9 mouse cellular contexts compared by ENCODE assay signal in the genomic region with DNA sequence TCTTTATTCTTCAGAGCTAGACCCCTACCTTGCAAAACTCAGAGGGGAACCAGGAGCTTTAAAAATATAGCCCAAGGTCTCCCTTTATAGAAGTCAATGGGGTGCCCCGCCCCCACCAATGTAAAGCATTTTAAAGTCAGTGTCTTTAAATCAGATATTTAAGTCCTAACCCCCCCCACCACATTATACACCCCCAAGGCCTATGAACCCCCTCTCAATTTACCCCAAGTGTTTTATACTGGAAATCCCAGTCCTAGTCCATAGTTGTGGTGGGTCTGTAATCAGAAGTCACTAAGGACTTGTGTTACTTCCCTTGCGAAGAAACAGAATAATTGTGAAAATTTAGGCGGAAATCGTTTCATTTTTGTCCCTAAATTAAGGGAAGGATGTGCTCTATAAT. TPM values are rescaled to one million over a fixed set of nuclear protein-coding genes. Genes with fewer than 3 reads are reported as not detected.
DNase-seq lines count a peak whose midpoint lies in the region; ATAC-seq and TF ChIP-seq lines count a peak whose summit lies in the region.
"Had no signal": no experiment of that assay in that cellular context is flagged by ENCODE, and none has a peak within 500 bp of the region (broad histone marks: within the 10 kb centered on the region; RNA-seq: fewer than 3 reads in every experiment).

No protein-coding gene starts in this region.

- ATAC-seq in limb, embryonic 13.5 days (ENCODE audit: low FRiP score, low read depth) = no peak
- ATAC-seq in stomach, embryonic 14.5 days (ENCODE audit: insufficient number of reproducible peaks, insufficient read depth, low FRiP score, low read depth) = no peak

- no peak for DNase-seq in gastrocnemius, adult 2 months
- DNase-seq in gastrocnemius, postnatal 14 days = no peak
- peak; percentile 61 to 62 for DNase-seq in B cell, adult 2 months
- no peak for DNase-seq in forebrain, embryonic 10.5 days (ENCODE audit: extremely low spot score, low spot score)
- no peak for DNase-seq in ovary, adult 18-20 months (ENCODE audit: low spot score)
- DNase-seq in layer of hippocampus, adult 9-11 months = no peak

- no peaks in the 10 kb centered on the region for H3K9me3 ChIP-seq in forebrain, embryonic 10.5 days
- H3K9me3 ChIP-seq in limb, embryonic 13.5 days = no peaks in the 10 kb centered on the region
- no peaks in the 10 kb centered on the region for H3K9me3 ChIP-seq in stomach, embryonic 14.5 days (ENCODE audit: control insufficient read depth, low read depth, low read length)

- 26% methylated on average over 4 of the region's 4 CpGs for WGBS in forebrain, embryonic 10.5 days
- WGBS in limb, embryonic 13.5 days = 21% methylated on average over 4 of the region's 4 CpGs
- 24% methylated on average over 4 of the region's 4 CpGs for WGBS in stomach, embryonic 14.5 days

- no peaks in the 10 kb centered on the region for H3K36me3 ChIP-seq in forebrain, embryonic 10.5 days (replicated peaks)
- H3K36me3 ChIP-seq in limb, embryonic 13.5 days = no peaks in the 10 kb centered on the region
- H3K36me3 ChIP-seq in stomach, embryonic 14.5 days (ENCODE audit: control insufficient read depth, insufficient read depth, low read length) = no peaks in the 10 kb centered on the region

- no peak for TF ChIP-seq CTCF in gastrocnemius, adult 2 months (IDR thresholded peaks at IDR 0.05)

- intact Hi-C loops in gastrocnemius, adult 2 months (cut with DNase I) = loop anchor here (2.0 to 10.0 kb wide), 4 partner anchors 53 to 306 kb away; partner anchors contain the start of genes Hist1h1e, Hist1h2ac, Hist1h2bc and Hist1h3e
- intact Hi-C loops in gastrocnemius, postnatal 14 days (cut with DNase I; ENCODE audit: low total_unique reads) = no loop called here

- peak overlapping the region; percentile 96 for H3K4me3 ChIP-seq in gastrocnemius, adult 2 months
- H3K4me3 ChIP-seq in forebrain, embryonic 10.5 days = peak overlapping the region; percentile 66
- peak overlapping the region; percentile 64 for H3K4me3 ChIP-seq in limb, embryonic 13.5 days
- H3K4me3 ChIP-seq in stomach, embryonic 14.5 days (ENCODE audit: low read depth, low read length) = peak overlapping the region; percentile 63

- peak overlapping the region; percentile 96 for H3K27ac ChIP-seq in gastrocnemius, adult 2 months
- H3K27ac ChIP-seq in forebrain, embryonic 10.5 days = peak overlapping the region; percentile 96
- peak overlapping the region; percentile 98 for H3K27ac ChIP-seq in limb, embryonic 13.5 days
- peak overlapping the region; percentile 99 for H3K27ac ChIP-seq in stomach, embryonic 14.5 days (ENCODE audit: low read length)

- no peaks in the 10 kb centered on the region for H3K27me3 ChIP-seq in forebrain, embryonic 10.5 days (ENCODE audit: poor library complexity, severe bottlenecking)
- H3K27me3 ChIP-seq in limb, embryonic 13.5 days = no peaks in the 10 kb centered on the region
- no peaks in the 10 kb centered on the region for H3K27me3 ChIP-seq in stomach, embryonic 14.5 days (ENCODE audit: control insufficient read depth, insufficient read depth, low read length)
- H3K27me3 ChIP-seq: Patski had no signal

- H3K4me2 ChIP-seq in limb, embryonic 13.5 days (replicated peaks) = peak overlapping the region; percentile 95
- peak overlapping the region; percentile 91 for H3K4me2 ChIP-seq in stomach, embryonic 14.5 days (replicated peaks; ENCODE audit: low read depth, low read length)

- peak overlapping the region; percentile 89 for H3K9ac ChIP-seq in limb, embryonic 13.5 days
- peak overlapping the region; percentile 92; the same call in 1 of the 2 replicates for H3K9ac ChIP-seq in stomach, embryonic 14.5 days (replicated peaks; ENCODE audit: low read depth, low read length)

- H3K4me1 ChIP-seq in forebrain, embryonic 10.5 days = peaks cover 31% of the 10 kb centered on the region
- peaks cover 13% of the 10 kb centered on the region for H3K4me1 ChIP-seq in limb, embryonic 13.5 days
- H3K4me1 ChIP-seq in stomach, embryonic 14.5 days (ENCODE audit: control insufficient read depth, insufficient read depth, low read length) = peaks cover 17% of the 10 kb centered on the region; the same call in 1 of the 2 replicates

RNA-seq across cellular contexts. Expression of gene Hist1h1c, which starts 0.6 kb away (rescaled TPM):
- 100 to 1,000 TPM; 135 to 164 TPM for total RNA-seq in gastrocnemius, adult 2 months (2021)
- total RNA-seq in gastrocnemius, postnatal 14 days (2021) = 100 to 1,000 TPM; 258 to 269 TPM
- 9.4 and 10.7 TPM in 2 replicates for polyA plus RNA-seq in forebrain, embryonic 10.5 days (2016; fragmentation: Nextera tagmentation; extraction: Ambion mirVana)
- 22.0 and 23.8 TPM in 2 replicates for polyA plus RNA-seq in limb, embryonic 13.5 days (2015; fragmentation: Nextera tagmentation; extraction: Ambion mirVana)
- 38.5 and 39.4 TPM in 2 replicates for polyA plus RNA-seq in stomach, embryonic 14.5 days (2014; fragmentation: Nextera tagmentation; extraction: Ambion mirVana)

RNA-seq across cellular contexts. Expression of gene Hist1h3c, which starts 7.4 kb away (rescaled TPM):
- total RNA-seq in gastrocnemius, adult 2 months (2021) = not detected
- 10 to 100 TPM; 31.6 to 33.2 TPM for total RNA-seq in gastrocnemius, postnatal 14 days (2021)
- polyA plus RNA-seq in forebrain, embryonic 10.5 days (2016; fragmentation: Nextera tagmentation; extraction: Ambion mirVana) = 7.7 and 9.0 TPM in 2 replicates
- polyA plus RNA-seq in limb, embryonic 13.5 days (2015; fragmentation: Nextera tagmentation; extraction: Ambion mirVana) = 17.7 and 20.6 TPM in 2 replicates
- 6.1 and 8.4 TPM in 2 replicates for polyA plus RNA-seq in stomach, embryonic 14.5 days (2014; fragmentation: Nextera tagmentation; extraction: Ambion mirVana)

RNA-seq across cellular contexts. Expression of gene Hist1h2bb, which starts 8.5 kb away (rescaled TPM):
- 1 to 10 TPM; 1.1 to 2.3 TPM for total RNA-seq in gastrocnemius, adult 2 months (2021)
- 10 to 100 TPM; 42.8 to 44.6 TPM for total RNA-seq in gastrocnemius, postnatal 14 days (2021)
- 2.3 and 2.7 TPM in 2 replicates for polyA plus RNA-seq in forebrain, embryonic 10.5 days (2016; fragmentation: Nextera tagmentation; extraction: Ambion mirVana)
- 2.2 and 3.1 TPM in 2 replicates for polyA plus RNA-seq in limb, embryonic 13.5 days (2015; fragmentation: Nextera tagmentation; extraction: Ambion mirVana)
- polyA plus RNA-seq in stomach, embryonic 14.5 days (2014; fragmentation: Nextera tagmentation; extraction: Ambion mirVana) = 2.0 and 2.1 TPM in 2 replicates

RNA-seq across cellular contexts. Expression of gene Hist1h2ab, which starts 12.9 kb away (rescaled TPM):
- total RNA-seq in gastrocnemius, adult 2 months (2021) = 1 to 10 TPM in 1 of 2 experiments, not detected in 1; 1.9 TPM
- 10 to 100 TPM; 67.6 to 81.2 TPM for total RNA-seq in gastrocnemius, postnatal 14 days (2021)
- 49.5 and 50.4 TPM in 2 replicates for polyA plus RNA-seq in forebrain, embryonic 10.5 days (2016; fragmentation: Nextera tagmentation; extraction: Ambion mirVana)
- polyA plus RNA-seq in limb, embryonic 13.5 days (2015; fragmentation: Nextera tagmentation; extraction: Ambion mirVana) = 47.8 and 56.8 TPM in 2 replicates
- 38.8 and 50.2 TPM in 2 replicates for polyA plus RNA-seq in stomach, embryonic 14.5 days (2014; fragmentation: Nextera tagmentation; extraction: Ambion mirVana)

RNA-seq across cellular contexts. Expression of gene Hist1h3b, which starts 14.0 kb away (rescaled TPM):
- 1 to 10 TPM; 1.6 to 1.8 TPM for total RNA-seq in gastrocnemius, adult 2 months (2021)
- total RNA-seq in gastrocnemius, postnatal 14 days (2021) = 10 to 100 TPM; 86.8 to 91.4 TPM
- polyA plus RNA-seq in forebrain, embryonic 10.5 days (2016; fragmentation: Nextera tagmentation; extraction: Ambion mirVana) = 9.1 and 9.5 TPM in 2 replicates
- polyA plus RNA-seq in limb, embryonic 13.5 days (2015; fragmentation: Nextera tagmentation; extraction: Ambion mirVana) = 14.7 and 16.3 TPM in 2 replicates
- polyA plus RNA-seq in stomach, embryonic 14.5 days (2014; fragmentation: Nextera tagmentation; extraction: Ambion mirVana) = 11.1 and 11.8 TPM in 2 replicates

Comparison
In these comparisons a context has a peak if more than half of its experiments do, and no peak if none do; other contexts are left out.
1. DNase-seq: peak in B cell, adult 2 months (2 of 2); none in gastrocnemius, adult 2 months (single experiment), gastrocnemius, postnatal 14 days (single experiment), forebrain, embryonic 10.5 days (single experiment), ovary, adult 18-20 months (single experiment) and layer of hippocampus, adult 9-11 months (single experiment).
2. Peak in every context shown above with its lines, with median percentiles within 50 percentile points of each other: H3K27ac ChIP-seq and H3K4me3 ChIP-seq.